Mouse (Mus musculus): ENCODE data around the gene Utf1.
A peak's percentile ranks its signal among the peaks of the same experiment; 100 is the strongest.

The Utf1 gene

GRCm38 (mm10) chr7:139974307-139974706 lies 30.7 kb downstream of the Utf1 start:
- no peak for DNase-seq

- no peak for DNase-seq
Observed at GRCm38 (mm10) chr7:139975471-139975870, 31.9 kb downstream of the Utf1 start.

- peak; percentile 86 to 90 for DNase-seq
Observed at GRCm38 (mm10) chr7:139978278-139978892, 34.8 kb downstream of the Utf1 start, which contains the start of gene 6430531B16Rik. 6430531B16Rik (minus strand) TSS chr7:139978755.

GRCm38 (mm10) chr7:139979011-139979719 lies 35.6 kb downstream of the Utf1 start:
- DNase-seq = peak; percentile 14 to 29

- DNase-seq = no peak
Observed at GRCm38 (mm10) chr7:139980778-139981177, 37.2 kb downstream of the Utf1 start.

GRCm38 (mm10) chr7:139982058-139982457 lies 38.5 kb downstream of the Utf1 start:
- DNase-seq = no peak

GRCm38 (mm10) chr7:139984505-139984904 lies 40.9 kb downstream of the Utf1 start:
- DNase-seq = no peak

GRCm38 (mm10) chr7:139988272-139988671 lies 44.7 kb downstream of the Utf1 start:
- DNase-seq = no peak

- DNase-seq = no peak
Observed at GRCm38 (mm10) chr7:139990864-139991394, 47.3 kb downstream of the Utf1 start.

- DNase-seq = peak; percentile 52 to 65
Observed at GRCm38 (mm10) chr7:139992406-139992805, 48.8 kb downstream of the Utf1 start, which contains the start of gene Adam8. Adam8 (minus strand) TSS chr7:139992562.

- no peak for DNase-seq
Observed at GRCm38 (mm10) chr7:139993532-139993931, 49.9 kb downstream of the Utf1 start.

GRCm38 (mm10) chr7:139994202-139994601 lies 50.6 kb downstream of the Utf1 start:
- DNase-seq = no peak

GRCm38 (mm10) chr7:139994676-139995075 lies 51.1 kb downstream of the Utf1 start:
- DNase-seq = peak; percentile 63 to 74
